Mouse (Mus musculus) 3134 (cell line): ENCODE data around the gene Olfr1535.

Source experiments
- DNase-seq: peaks from one replicate; pipeline ENCODE4 v3.0.0-alpha.2; 2011; ENCODE audit warnings: low spot score; ENCODE audit not compliant: insufficient read length; ENCODE audit errors: extremely low read depth

Olfr1535 gene

GRCm38 (mm10) chr13:21559793-21560192 lies at the start of gene Olfr1535:
Gene Olfr1535 (minus strand): TSS chr13:21559893.
- no peak for DNase-seq

GRCm38 (mm10) chr13:21591618-21592017 lies 31.9 kb upstream of the Olfr1535 start:
- no peak for DNase-seq

- no peak for DNase-seq
Measured at GRCm38 (mm10) chr13:21581659-21582058, 22.0 kb upstream of the Olfr1535 start, which contains the start of gene Olfr1364. Gene Olfr1364 (minus strand): TSS chr13:21581759.

GRCm38 (mm10) chr13:21550416-21551110 lies 9.1 kb downstream of the Olfr1535 start:
- DNase-seq: no peak

GRCm38 (mm10) chr13:21549487-21549886 lies 10.2 kb downstream of the Olfr1535 start:
- DNase-seq: no peak

- DNase-seq: no peak
Measured at GRCm38 (mm10) chr13:21542708-21543107, 17.0 kb downstream of the Olfr1535 start, which contains the start of gene Olfr1366. Gene Olfr1366 (minus strand): TSS chr13:21542808.

GRCm38 (mm10) chr13:21530781-21531201 lies 28.9 kb downstream of the Olfr1535 start, which contains the start of gene Zkscan8:
Gene Zkscan8 (minus strand): TSS chr13:21531120.
- DNase-seq: peak; percentile 87

- DNase-seq: peak; percentile 13
Measured at GRCm38 (mm10) chr13:21530136-21530535, 29.6 kb downstream of the Olfr1535 start.

- DNase-seq: peak; percentile 92
Measured at GRCm38 (mm10) chr13:21506221-21506649, 53.5 kb downstream of the Olfr1535 start.
